Mouse (Mus musculus) cerebellum, adult 2 months (tissue): ENCODE data around the gene Ndufa12. TPM values are rescaled to one million over a fixed set of nuclear protein-coding genes. Genes with fewer than 3 reads are reported as not detected.

ENCODE experiments used
- DNase-seq, 2 experiments: peaks; one replicate each; pipeline ENCODE4 v3.0.0; 2021
- H3K27ac ChIP-seq: fragments of 200-500 bp; 2 replicates; pipeline ENCODE4 v1.5.1; 2012; ENCODE audit warnings: low read length, control low read depth, inconsistent platforms; ENCODE audit not compliant: insufficient read depth
- H3K27me3 ChIP-seq: fragments of 200-500 bp; 2 replicates; pipeline ENCODE4 v1.6.1; 2012; ENCODE audit warnings: inconsistent platforms, mild to moderate bottlenecking, low read length, moderate library complexity; ENCODE audit not compliant: control insufficient read depth, insufficient read depth
- H3K4me1 ChIP-seq: fragments of 200-500 bp; 2 replicates; pipeline ENCODE4 v1.6.1; 2011; ENCODE audit warnings: low read length; ENCODE audit not compliant: control insufficient read depth, insufficient read depth
- H3K4me3 ChIP-seq: fragments of 200-500 bp; replicated peaks from 2 replicates; pipeline ENCODE3; 2011; ENCODE audit warnings: mild to moderate bottlenecking, low read depth, low read length, control low read depth; ENCODE audit not compliant: insufficient read depth
- CTCF ChIP-seq: fragments of 200-500 bp; IDR thresholded peaks from 2 replicates; pipeline ENCODE4 v1.5.1; 2011; ENCODE audit warnings: low read depth, mild to moderate bottlenecking, control low read depth, low read length, moderate library complexity, borderline replicate concordance; ENCODE audit not compliant: insufficient read depth
- POLR2A ChIP-seq: fragments of 200-500 bp; IDR thresholded peaks from 2 replicates; pipeline ENCODE4 v1.6.1; 2011; ENCODE audit warnings: low read length, control low read depth, borderline replicate concordance; ENCODE audit not compliant: insufficient read depth
- WGBS: fragments of 180-500 bp; shearing (Covaris S2); methylation state at CpG from one replicate; pipeline ENCODE4 v1.1.7; 2018; 5-methylcytosine and 5-hydroxymethylcytosine counted together
- polyA plus RNA-seq: library from polyadenylated mRNA; depleted of rRNA; stranded (reverse); fragments of >200 nt; gene quantifications from 2 replicates; pipeline ENCODE4 v1.2.3, GENCODE M21; 2012; rRNA removed

The Ndufa12 gene
- 336 and 363 TPM in 2 replicates for polyA plus RNA-seq

DNA sequence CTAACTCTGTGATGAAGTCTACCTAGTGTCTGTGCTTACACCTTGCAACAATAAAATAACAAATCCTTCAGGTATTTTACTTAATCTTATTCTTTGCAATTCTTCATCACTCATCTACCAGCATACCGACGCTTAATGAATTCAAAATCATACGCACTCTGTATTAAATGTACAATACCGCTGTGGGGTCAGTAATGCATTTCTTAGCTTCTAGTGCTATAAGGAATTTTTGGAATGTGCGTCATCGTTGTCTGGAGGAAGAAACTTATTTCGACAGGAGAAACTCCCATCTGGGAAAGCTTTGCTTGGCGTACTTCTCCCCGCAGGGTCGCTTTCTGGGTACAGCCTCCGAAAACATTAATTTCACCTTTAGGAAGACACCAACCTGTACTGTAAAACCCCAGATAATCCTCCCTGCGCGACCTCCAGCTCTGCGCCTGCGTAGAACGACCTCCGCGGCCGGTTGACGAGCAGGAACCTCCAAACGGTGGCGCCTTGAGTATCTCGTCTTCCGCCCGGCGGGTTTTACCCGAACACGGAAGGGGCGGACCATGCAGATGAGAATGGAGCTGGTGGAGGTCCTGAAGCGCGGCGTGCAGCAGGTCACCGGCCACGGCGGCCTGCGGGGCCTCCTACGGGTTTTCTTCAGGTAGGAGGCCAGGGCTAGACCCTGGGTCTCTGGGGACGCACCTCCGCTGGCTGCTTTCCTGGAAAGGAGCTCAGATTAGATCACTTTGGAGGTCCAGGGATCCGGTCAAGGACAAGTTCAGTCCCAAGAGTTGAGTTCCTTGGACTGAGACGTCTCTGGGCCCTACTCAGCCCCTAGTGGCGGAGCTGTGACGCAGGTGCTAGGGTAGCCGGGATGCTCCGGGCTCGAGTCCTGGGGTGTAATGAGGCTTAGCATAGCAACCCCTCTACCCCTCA lies at the start of gene Ndufa12:
Gene Ndufa12, plus strand, starts transcription at position 239 of the 924 bp plus-strand sequence.
- TF ChIP-seq CTCF (peak; percentile 23; the same call in 1 of the 2 replicates), POLR2A (peak; percentile 89; the same call in 1 of the 2 replicates)
- H3K27me3 ChIP-seq = no peaks in the 10 kb centered on the region
- peak; percentile 95 to 98 for DNase-seq
- peak within 1 kb of the TSS; percentile 86 for H3K27ac ChIP-seq
- H3K4me3 ChIP-seq = peak within 1 kb of the TSS; percentile 90
- no peaks in the 10 kb centered on the region; the same call in none of the 2 replicates for H3K4me1 ChIP-seq
- WGBS = under 1% methylated on average over 46 of the region's 46 CpGs

DNA sequence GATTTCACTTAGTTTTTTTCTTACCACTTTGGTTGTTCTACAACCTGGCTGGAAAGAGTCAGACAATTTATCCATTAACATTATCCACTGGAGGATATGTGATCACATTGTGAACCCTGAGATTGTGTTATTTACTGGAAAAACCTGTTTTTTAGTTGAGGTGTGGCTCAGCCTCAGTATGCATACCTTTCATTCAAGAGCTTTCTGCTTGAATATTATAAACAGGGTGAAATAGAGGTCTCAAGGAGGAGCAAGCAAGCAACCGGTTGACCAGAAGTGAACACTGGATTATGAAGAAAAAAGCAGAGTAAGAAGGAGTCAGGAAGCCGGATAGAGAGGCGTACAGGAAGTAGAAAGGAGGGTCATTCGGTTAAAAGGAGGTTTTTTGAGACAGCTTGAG lies 47.0 kb upstream of the Ndufa12 start:
- H3K27ac ChIP-seq = no peak overlapping the region
- H3K4me3 ChIP-seq = no peak overlapping the region
- TF ChIP-seq POLR2A = no peak
- TF ChIP-seq CTCF = no peak
- no peak for DNase-seq
- H3K27me3 ChIP-seq = no peaks in the 10 kb centered on the region
- 84% methylated on average over 4 of the region's 4 CpGs for WGBS
- H3K4me1 ChIP-seq = no peaks in the 10 kb centered on the region

DNA sequence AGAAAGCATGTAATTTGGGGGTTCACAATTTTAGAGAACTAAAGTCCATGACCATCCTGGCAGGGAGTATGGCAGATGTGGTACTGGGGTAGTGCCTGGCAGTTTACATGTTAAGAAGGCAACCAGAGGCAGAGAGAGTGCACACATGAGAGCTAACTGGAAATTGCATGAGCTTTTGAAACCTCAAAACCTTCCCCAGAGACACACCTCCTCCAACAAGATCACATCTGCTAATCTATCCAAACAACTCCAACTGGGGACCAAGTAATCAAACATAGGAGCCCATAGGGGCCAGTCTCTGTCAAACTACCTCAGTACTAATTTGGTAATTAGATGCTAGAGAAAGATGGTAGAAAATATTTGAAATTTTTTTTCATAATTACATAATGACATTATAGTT lies 44.7 kb upstream of the Ndufa12 start:
- TF ChIP-seq CTCF (no peak), POLR2A (no peak)
- Histone ChIP-seq H3K27me3 (no peaks in the 10 kb centered on the region), H3K4me1 (no peaks in the 10 kb centered on the region), H3K27ac (no peak overlapping the region), H3K4me3 (no peak overlapping the region)
- no peak for DNase-seq

DNA sequence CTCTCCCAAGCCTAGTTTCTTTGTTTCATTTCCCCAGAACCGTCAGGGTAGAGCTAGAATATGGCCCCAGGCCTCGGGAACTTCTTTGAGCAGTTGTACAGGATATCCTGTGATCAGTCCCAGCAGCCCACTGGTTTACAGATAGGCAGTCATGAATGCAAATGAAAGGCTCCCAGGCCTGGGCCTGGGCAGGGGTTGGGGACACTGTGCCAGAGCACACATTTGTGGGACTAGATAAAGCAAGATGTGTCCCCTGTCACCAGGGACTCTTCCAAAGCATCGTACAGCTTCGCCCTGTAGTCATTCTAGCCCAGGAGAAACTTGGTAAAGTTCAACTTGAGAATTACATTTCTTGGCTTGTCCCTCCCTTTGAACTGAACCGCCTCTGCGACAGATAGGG lies 39.6 kb upstream of the Ndufa12 start:
- Histone ChIP-seq H3K27me3 (no peaks in the 10 kb centered on the region), H3K4me3 (no peak overlapping the region), H3K4me1 (no peaks in the 10 kb centered on the region), H3K27ac (no peak overlapping the region)
- TF ChIP-seq CTCF (no peak), POLR2A (no peak)
- DNase-seq = no peak
- 93% methylated on average over 6 of the region's 6 CpGs for WGBS

DNA sequence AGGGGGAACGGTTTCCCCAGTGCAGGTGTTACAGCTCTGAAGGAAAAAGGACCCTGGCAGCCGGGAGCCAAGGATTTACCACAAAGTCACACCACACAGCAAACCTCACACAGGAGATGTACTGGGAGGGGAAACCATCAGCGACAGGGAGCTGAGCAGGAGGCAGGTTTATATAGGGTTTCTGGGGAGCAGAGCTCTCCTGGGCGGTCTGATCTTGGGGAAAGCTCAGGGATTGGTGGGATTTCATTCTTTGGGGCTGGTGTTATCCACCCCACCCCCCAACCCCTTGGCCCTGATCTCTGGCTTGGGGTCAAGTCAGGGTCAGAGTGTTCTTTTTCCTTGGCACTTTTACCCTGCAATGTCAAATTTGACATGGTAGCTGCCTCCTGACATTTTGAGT lies 39.1 kb upstream of the Ndufa12 start:
- H3K4me1 ChIP-seq = no peaks in the 10 kb centered on the region
- DNase-seq = no peak
- no peaks in the 10 kb centered on the region for H3K27me3 ChIP-seq
- H3K27ac ChIP-seq = no peak overlapping the region
- H3K4me3 ChIP-seq = no peak overlapping the region
- 94% methylated on average over 4 of the region's 4 CpGs for WGBS
- TF ChIP-seq POLR2A = no peak
- no peak for TF ChIP-seq CTCF

DNA sequence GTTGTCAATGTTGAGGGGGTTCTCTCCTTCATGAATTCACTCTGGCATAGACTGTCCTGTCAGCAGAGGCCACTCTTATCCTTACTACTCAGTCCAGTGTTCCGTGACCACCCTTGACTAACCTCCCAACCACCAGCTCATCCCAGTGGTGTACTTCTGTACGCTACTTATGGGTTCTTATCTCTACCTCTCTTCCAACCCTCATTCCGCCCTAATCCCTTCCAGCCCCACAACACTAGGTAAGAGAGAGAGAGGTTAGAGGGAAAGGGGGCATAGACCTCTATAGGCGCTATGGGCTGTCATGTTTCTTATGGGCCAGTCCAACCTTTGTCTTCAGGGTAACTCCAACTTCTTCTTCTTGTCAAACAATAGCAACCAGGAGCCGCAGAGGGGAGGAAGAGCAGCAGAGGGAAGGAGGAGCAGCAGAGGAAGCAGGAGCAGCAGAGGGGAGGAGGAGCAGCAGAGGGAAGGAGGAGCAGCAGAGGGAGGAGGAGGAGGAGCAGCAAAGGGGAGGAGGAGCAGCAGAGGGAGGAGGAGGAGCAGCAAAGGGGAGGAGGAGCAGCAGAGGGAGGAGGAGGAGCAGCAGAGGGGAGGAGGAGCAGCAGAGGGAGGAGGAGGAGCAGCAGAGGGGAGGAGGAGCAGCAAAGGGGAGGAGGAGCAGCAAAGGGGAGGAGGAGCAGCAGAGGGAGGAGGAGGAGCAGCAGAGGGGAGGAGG lies 37.3 kb upstream of the Ndufa12 start:
- no peak for DNase-seq
- no peaks in the 10 kb centered on the region for H3K4me1 ChIP-seq
- TF ChIP-seq POLR2A (no peak), CTCF (no peak)
- H3K4me3 ChIP-seq = no peak overlapping the region
- no peak overlapping the region for H3K27ac ChIP-seq
- WGBS = 91% methylated on average over 5 of the region's 5 CpGs
- no peaks in the 10 kb centered on the region for H3K27me3 ChIP-seq

DNA sequence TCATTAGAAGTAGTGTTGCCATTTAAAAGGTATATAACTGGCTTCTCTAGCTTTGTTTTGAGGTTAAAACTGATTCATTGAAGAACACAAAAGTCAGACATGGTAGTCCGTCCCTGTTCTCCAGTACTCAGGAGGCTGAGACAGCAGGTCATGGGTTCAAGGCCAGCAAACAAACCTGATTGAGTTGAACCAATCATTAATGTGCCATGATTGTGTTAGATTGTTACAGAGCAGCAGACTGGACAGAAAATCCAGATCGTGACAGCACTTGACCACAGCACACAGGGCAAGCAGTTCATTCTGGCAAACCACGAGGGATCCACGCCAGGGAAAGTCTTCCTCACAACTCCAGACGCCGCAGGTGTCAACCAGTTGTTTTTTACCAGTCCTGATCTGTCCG lies 36.5 kb upstream of the Ndufa12 start:
- no peak for DNase-seq
- no peaks in the 10 kb centered on the region for H3K27me3 ChIP-seq
- no peak overlapping the region for H3K4me3 ChIP-seq
- H3K4me1 ChIP-seq = no peaks in the 10 kb centered on the region
- WGBS = 92% methylated on average over 7 of the region's 7 CpGs
- TF ChIP-seq CTCF = no peak
- TF ChIP-seq POLR2A = no peak
- H3K27ac ChIP-seq = no peak overlapping the region
